Mouse (Mus musculus) lung, adult 18-20 months (tissue): Measurements from ENCODE around the gene Alg14.

Experiments
- DNase-seq, 2 experiments: peaks; one replicate each; pipeline ENCODE4 v3.0.0; 2022; ENCODE audit warnings: mixed read lengths in 2 of 2

Alg14 gene

GRCm38 (mm10) chr3:121340321-121340761 is 48.8 kb downstream of the Alg14 start:
- DNase-seq, result peak in 1 of 2 experiments; percentile 30

GRCm38 (mm10) chr3:121343224-121343623 is 51.7 kb downstream of the Alg14 start:
- DNase-seq, result no peak

- no peak for DNase-seq
These were observed 52.7 kb downstream of the Alg14 start for GRCm38 (mm10) chr3:121344056-121344945.

- DNase-seq, result no peak
These were observed 53.5 kb downstream of the Alg14 start for GRCm38 (mm10) chr3:121344951-121345642.

GRCm38 (mm10) chr3:121345643-121346000 is 54.0 kb downstream of the Alg14 start:
- DNase-seq, result no peak

- DNase-seq, result no peak
These were observed 55.1 kb downstream of the Alg14 start for GRCm38 (mm10) chr3:121346507-121347267.

GRCm38 (mm10) chr3:121348792-121349191 is 57.2 kb downstream of the Alg14 start:
- no peak for DNase-seq

- DNase-seq, result no peak
These were observed 58.0 kb downstream of the Alg14 start for GRCm38 (mm10) chr3:121349334-121350169.

GRCm38 (mm10) chr3:121351257-121351656 is 59.7 kb downstream of the Alg14 start:
- no peak for DNase-seq

- DNase-seq, result no peak
These were observed 62.7 kb downstream of the Alg14 start for GRCm38 (mm10) chr3:121354281-121354680.

GRCm38 (mm10) chr3:121354861-121355470 is 63.4 kb downstream of the Alg14 start:
- DNase-seq, result no peak

GRCm38 (mm10) chr3:121355569-121355968 is 64.0 kb downstream of the Alg14 start:
- DNase-seq, result no peak

- DNase-seq, result no peak
These were observed 64.5 kb downstream of the Alg14 start for GRCm38 (mm10) chr3:121356111-121356510.

- DNase-seq, result no peak
These were observed 65.5 kb downstream of the Alg14 start for GRCm38 (mm10) chr3:121357030-121357429.

- no peak for DNase-seq
These were observed 66.7 kb downstream of the Alg14 start for GRCm38 (mm10) chr3:121358285-121358684.

GRCm38 (mm10) chr3:121358850-121359249 is 67.3 kb downstream of the Alg14 start:
- no peak for DNase-seq

- DNase-seq, result no peak
These were observed 67.7 kb downstream of the Alg14 start for GRCm38 (mm10) chr3:121359272-121359671.

GRCm38 (mm10) chr3:121362002-121362401 is 70.4 kb downstream of the Alg14 start:
- no peak for DNase-seq

GRCm38 (mm10) chr3:121364388-121364787 is 72.8 kb downstream of the Alg14 start:
- no peak for DNase-seq

GRCm38 (mm10) chr3:121365131-121365530 is 73.6 kb downstream of the Alg14 start:
- DNase-seq, result peak; percentile 35 to 44

- DNase-seq, result no peak
These were observed 77.0 kb downstream of the Alg14 start for GRCm38 (mm10) chr3:121368616-121369015.

- DNase-seq, result no peak
These were observed 77.9 kb downstream of the Alg14 start for GRCm38 (mm10) chr3:121369517-121369916.
